Comparison of ENCODE assay signal across 29 mouse cellular contexts in the genomic region with DNA sequence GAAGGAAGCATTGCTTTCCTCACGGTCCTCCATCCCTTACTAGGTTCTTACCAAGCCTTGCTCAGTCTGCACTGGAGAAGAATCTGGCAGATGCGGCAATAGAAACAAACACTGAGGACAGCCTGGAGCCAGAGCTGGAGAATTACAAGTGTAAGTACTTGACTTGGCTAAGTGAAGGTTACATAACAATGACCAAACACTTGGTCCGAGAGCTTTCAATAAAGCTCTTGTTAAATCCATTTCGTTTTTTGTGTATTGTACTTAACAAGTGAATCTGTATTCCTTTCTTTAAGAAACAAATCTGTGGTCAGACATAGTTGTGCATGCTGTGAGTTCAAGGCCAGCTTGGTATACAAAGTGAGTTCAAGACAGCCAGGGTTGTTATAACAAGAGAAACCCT.
DNase-seq lines count a peak whose midpoint lies in the region; ATAC-seq lines count a peak whose summit lies in the region.
"Had no signal": no experiment of that assay in that cellular context is flagged by ENCODE, and none has a peak within 500 bp of the region (broad histone marks: within the 10 kb centered on the region; RNA-seq: fewer than 3 reads in every experiment).

No protein-coding gene starts in this region.

- no peaks in the 10 kb centered on the region; the same call in 1 of the 2 replicates for H3K4me1 ChIP-seq in midbrain, embryonic 14.5 days (ENCODE audit: control insufficient read depth, insufficient read depth, low read length)
- H3K4me1 ChIP-seq: embryonic facial prominence, embryonic 13.5 days; heart, embryonic 10.5 days; heart, embryonic 13.5 days had no signal

- no peaks in the 10 kb centered on the region for H3K9me3 ChIP-seq in midbrain, embryonic 14.5 days (ENCODE audit: control insufficient read depth, low read length)
- H3K9me3 ChIP-seq: embryonic facial prominence, embryonic 10.5 days; embryonic facial prominence, embryonic 13.5 days; forebrain, embryonic 12.5 days; forebrain, embryonic 15.5 days; heart, embryonic 10.5 days; heart, embryonic 13.5 days; hindbrain, embryonic 15.5 days had no signal

- H3K36me3 ChIP-seq in midbrain, embryonic 14.5 days (ENCODE audit: control insufficient read depth, insufficient read depth, low read length): no peaks in the 10 kb centered on the region
- H3K36me3 ChIP-seq: embryonic facial prominence, embryonic 10.5 days; embryonic facial prominence, embryonic 13.5 days; forebrain, embryonic 12.5 days; forebrain, embryonic 15.5 days; hindbrain, embryonic 15.5 days had no signal

- ATAC-seq in midbrain, embryonic 14.5 days (ENCODE audit: low FRiP score, low TSS enrichment): no peak
- no peak for ATAC-seq in cerebellum, adult (ENCODE audit: insufficient number of reproducible peaks, low FRiP score, low TSS enrichment)
- ATAC-seq: activated CD4-positive, CD25-positive, alpha-beta regulatory T cell, adult 4 months; forebrain, embryonic 15.5 days; Patski had no signal

- H3K27me3 ChIP-seq in midbrain, embryonic 14.5 days (ENCODE audit: control insufficient read depth, insufficient read depth, low read length): no peaks in the 10 kb centered on the region
- H3K27me3 ChIP-seq: CH12.LX; embryonic facial prominence, embryonic 13.5 days; forebrain, embryonic 12.5 days; forebrain, embryonic 15.5 days; heart, embryonic 13.5 days; hindbrain, embryonic 15.5 days; Patski had no signal

- DNase-seq in lung, adult 18-20 months: peak; percentile 26 to 38
- DNase-seq in lung, postnatal 10 days: no peak
- peak; percentile 64 for DNase-seq in lung, postnatal 36 days
- DNase-seq in lung, postnatal 4 days: no peak
- DNase-seq in ZHBTc4 (ENCODE audit: low read depth, low spot score): peak; percentile 79
- no peak for DNase-seq in midbrain, embryonic 14.5 days
- DNase-seq: adrenal gland, postnatal 36 days; B cell, adult 2 months; cerebellum, adult 11-12 months; cerebellum, adult 8-10 months; cerebellum, postnatal 10 days; cerebellum, postnatal 36 days; embryo, embryonic 11 days; gastrocnemius, postnatal 25 days; heart, adult 2 months; heart, postnatal 14 days; heart, postnatal 4 days had no signal

- no peak overlapping the region for H3K4me3 ChIP-seq in midbrain, embryonic 14.5 days (replicated peaks; ENCODE audit: low read depth, low read length)
- H3K4me3 ChIP-seq: embryonic facial prominence, embryonic 10.5 days; embryonic facial prominence, embryonic 13.5 days; erythroblast, embryonic 14.5 days; forebrain, embryonic 12.5 days; forebrain, embryonic 15.5 days; heart, adult 2 months; heart, embryonic 10.5 days; heart, embryonic 13.5 days; hindbrain, embryonic 15.5 days had no signal

- no peak overlapping the region for H3K27ac ChIP-seq in midbrain, embryonic 14.5 days (replicated peaks; ENCODE audit: low read depth, low read length)
- H3K27ac ChIP-seq: embryonic facial prominence, embryonic 10.5 days; embryonic facial prominence, embryonic 13.5 days; forebrain, embryonic 12.5 days; forebrain, embryonic 15.5 days; heart, adult 2 months; heart, embryonic 10.5 days; heart, embryonic 13.5 days; hindbrain, embryonic 15.5 days had no signal

- H3K9ac ChIP-seq in midbrain, embryonic 14.5 days (replicated peaks; ENCODE audit: low read length): no peak overlapping the region
- H3K9ac ChIP-seq: embryonic facial prominence, embryonic 13.5 days; forebrain, embryonic 12.5 days; forebrain, embryonic 15.5 days; heart, embryonic 13.5 days; hindbrain, embryonic 15.5 days had no signal

- H3K4me2 ChIP-seq in midbrain, embryonic 14.5 days (ENCODE audit: low read length): no peak overlapping the region
- H3K4me2 ChIP-seq: embryonic facial prominence, embryonic 13.5 days; forebrain, embryonic 12.5 days; forebrain, embryonic 15.5 days; heart, embryonic 13.5 days; hindbrain, embryonic 15.5 days had no signal

- WGBS in midbrain, embryonic 14.5 days: 85% methylated on average over 4 of the region's 4 CpGs

Comparison
In these comparisons a context has a peak if more than half of its experiments do, and no peak if none do; other contexts are left out.
1. DNase-seq: peak in lung, adult 18-20 months (2 of 2), lung, postnatal 36 days (single experiment) and ZHBTc4 (single experiment); none in lung, postnatal 10 days (single experiment), lung, postnatal 4 days (0 of 2) and midbrain, embryonic 14.5 days (single experiment).